Mouse (Mus musculus): ENCODE results near the gene Ccnk.
A peak's percentile ranks its signal among the peaks of the same experiment; 100 is the strongest.

DNA sequence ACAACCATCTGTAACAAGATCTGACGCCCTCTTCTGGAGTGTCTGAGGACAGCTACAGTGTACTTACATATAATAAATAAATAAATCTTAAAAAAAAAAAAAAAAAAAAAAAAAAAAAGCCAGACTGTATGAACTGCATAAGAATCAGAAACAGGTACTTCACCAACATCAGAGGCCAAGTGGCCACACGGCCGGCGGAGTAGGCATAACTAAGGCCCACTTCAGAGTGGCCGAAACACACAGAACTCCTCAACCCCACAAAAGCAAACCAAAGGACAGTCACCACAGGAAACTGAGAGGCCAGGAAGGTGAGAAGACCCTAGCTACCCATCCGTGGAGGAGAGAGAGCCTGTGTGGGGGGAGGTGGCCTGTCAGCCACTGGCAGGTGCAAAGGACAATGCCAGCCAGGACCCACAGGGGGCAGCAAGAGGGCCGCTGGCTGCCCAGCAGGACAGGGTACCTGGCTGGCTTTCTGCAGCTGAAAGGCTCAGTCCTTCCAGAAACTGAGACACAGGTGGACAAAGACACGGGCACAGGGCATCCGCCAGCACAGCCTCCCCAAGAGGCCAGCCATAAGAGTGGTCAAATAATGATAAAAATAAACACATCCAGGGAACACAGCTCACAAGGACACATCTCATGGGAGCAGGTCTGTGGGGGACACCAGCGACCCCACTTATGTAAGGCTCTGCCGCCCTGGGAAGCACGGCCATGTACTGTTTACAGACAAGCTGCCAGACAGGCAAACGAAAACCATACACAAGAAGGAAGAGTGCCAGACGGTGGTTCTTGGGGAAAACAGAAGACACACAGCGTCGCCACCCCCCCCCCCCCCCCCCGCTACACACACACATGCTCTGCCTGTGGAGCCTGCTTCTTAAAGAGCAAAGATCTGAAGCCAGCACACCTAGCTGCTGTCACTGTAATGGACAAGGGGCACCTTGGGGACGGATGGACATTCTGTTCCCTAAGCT is 51.7 kb downstream of the Ccnk start:
- TF ChIP-seq POLR2A (IDR thresholded peaks at IDR 0.05; ENCODE audit: insufficient read length, low read depth) = no peak
- peak in 2 of 3 experiments; percentile 27 to 36 for TF ChIP-seq MYOD1 (IDR thresholded peaks at IDR 0.05; ENCODE audit: control insufficient read depth in 1 of 3, insufficient read length in 2 of 3, low read depth in 2 of 3)
- TF ChIP-seq TCF12 (IDR thresholded peaks at IDR 0.05; ENCODE audit: insufficient read depth, poor library complexity, severe bottlenecking) = no peak
- TF ChIP-seq POLR2AphosphoS2 (IDR thresholded peaks at IDR 0.05; ENCODE audit: insufficient read length, low read depth) = no peak
- no peak for TF ChIP-seq USF1 (IDR thresholded peaks at IDR 0.05; ENCODE audit: low read depth)
- no peak for TF ChIP-seq MAX (IDR thresholded peaks at IDR 0.05; ENCODE audit: low read depth)
- peak in 2 of 3 experiments; percentile 29 to 56 for TF ChIP-seq MYOG (IDR thresholded peaks at IDR 0.05; ENCODE audit: control insufficient read depth in 1 of 3, insufficient read depth in 1 of 3, insufficient read length in 2 of 3, low read depth in 2 of 3)
- no peak for TF ChIP-seq E2F4 (IDR thresholded peaks at IDR 0.05; ENCODE audit: insufficient read depth)
- TF ChIP-seq TCF3 (IDR thresholded peaks at IDR 0.05; ENCODE audit: insufficient read length, low read depth) = no peak
- TF ChIP-seq CEBPB (IDR thresholded peaks at IDR 0.05; ENCODE audit: insufficient read depth, poor library complexity, severe bottlenecking) = no peak
- no peak for TF ChIP-seq SRF (IDR thresholded peaks at IDR 0.05; ENCODE audit: control insufficient read depth, insufficient read length, low read depth)
- TF ChIP-seq REST (IDR thresholded peaks at IDR 0.05; ENCODE audit: insufficient read depth, insufficient read length) = no peak

All from myocyte (in vitro differentiated cells).